Mouse (Mus musculus): ENCODE measurements around the gene Sbsn. TPM values are rescaled to one million over a fixed set of nuclear protein-coding genes. Genes with fewer than 3 reads are reported as not detected.
"Not testable (repeated sequence)": the region's sequence is repeated elsewhere in the genome, so short reads cannot be mapped to it uniquely, and the experiment has no call there.

Gene Sbsn
- total RNA-seq (2021), result 1 to 10 TPM; 1.7 to 3.9 TPM
- long read RNA-seq, experiment 1, partial matches to known transcripts, result 0 of 1 reads
- long read RNA-seq, experiment 1, other reads (novel, unspliced or antisense), result 0 of 1 reads
- long read RNA-seq, experiment 2, partial matches to known transcripts, result 0 of 1 reads
- long read RNA-seq, experiment 2, other reads (novel, unspliced or antisense), result 0 of 1 reads

GRCm38 (mm10) chr7:30751086-30751669 is at the start of gene Sbsn:
TSS of gene Sbsn (plus strand) at chr7:30751471.
- intact Hi-C loops (cut with DNase I), result no loop called here

DNA sequence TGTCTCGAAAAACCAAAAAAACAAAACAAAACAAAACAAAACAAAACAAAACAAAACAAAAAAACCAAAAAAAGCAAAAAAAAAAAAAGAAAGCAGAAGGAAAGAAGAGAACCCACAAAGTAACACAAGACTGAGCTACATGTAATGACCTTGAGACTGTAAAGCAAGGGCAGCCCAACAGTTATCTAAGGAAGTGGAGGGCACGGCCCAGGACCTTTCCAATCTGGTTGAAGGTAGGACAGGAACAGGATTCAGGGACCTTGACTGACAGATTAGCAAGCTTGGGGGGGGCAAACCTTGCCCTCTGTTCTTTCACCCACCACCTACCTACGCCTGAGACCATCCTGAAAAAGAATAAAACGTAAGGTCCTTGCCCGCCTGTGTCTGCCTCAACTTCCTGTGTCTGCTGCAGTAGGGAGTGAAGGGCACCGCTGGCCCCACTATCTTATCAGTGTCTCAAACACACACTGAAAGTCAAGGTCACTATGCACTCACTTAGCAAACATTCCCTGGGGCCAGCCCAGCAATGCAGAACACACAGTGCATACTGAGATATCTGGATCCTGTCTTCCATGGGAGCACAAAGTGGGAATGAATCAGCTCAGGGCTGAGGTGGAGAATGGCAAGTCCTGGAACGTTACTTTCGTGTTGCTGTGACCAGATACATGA is 44.9 kb upstream of the Sbsn start:
- no peak for DNase-seq
- intact Hi-C loops (cut with DNase I), result no loop called here

More at GRCm38 (mm10) chr7:30751086-30751669, at the start of gene Sbsn:
- DNase-seq, result no peak

GRCm38 (mm10) chr7:30707441-30707840 is 43.8 kb upstream of the Sbsn start:
- intact Hi-C loops (cut with DNase I), result no loop called here
- DNase-seq, result no peak

DNA sequence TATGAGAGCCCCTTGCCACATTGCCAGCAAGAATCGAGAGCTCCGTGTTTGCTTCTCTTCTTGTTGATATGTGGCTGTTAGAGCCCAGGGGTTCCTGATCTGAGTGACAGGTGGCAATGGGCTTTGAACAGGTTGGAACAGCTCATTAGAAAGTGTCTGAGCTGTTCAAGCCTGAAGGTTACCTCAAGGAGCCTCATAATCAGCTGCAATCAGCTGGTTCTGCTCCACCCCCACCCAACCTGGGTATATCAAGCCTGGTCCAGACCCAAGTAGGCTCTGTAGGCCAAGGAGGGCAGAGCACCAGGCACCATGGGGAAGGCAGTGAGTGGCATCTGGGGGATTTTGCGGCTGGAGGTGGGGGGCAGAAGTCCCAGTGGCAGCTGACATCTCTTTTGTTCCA is 39.3 kb upstream of the Sbsn start, which contains the start of gene Atp4a:
Gene Atp4a (plus strand): TSS at position 268 of the 400 bp plus-strand sequence.
- intact Hi-C loops (cut with DNase I), result no loop called here
- no peak for DNase-seq

GRCm38 (mm10) chr7:30717006-30717715 is 34.1 kb upstream of the Sbsn start:
- DNase-seq, result peak in 1 of 2 experiments; percentile 32
- intact Hi-C loops (cut with DNase I), result no loop called here

GRCm38 (mm10) chr7:30717716-30718046 is 33.6 kb upstream of the Sbsn start:
- intact Hi-C loops (cut with DNase I), result no loop called here
- no peak for DNase-seq

DNA sequence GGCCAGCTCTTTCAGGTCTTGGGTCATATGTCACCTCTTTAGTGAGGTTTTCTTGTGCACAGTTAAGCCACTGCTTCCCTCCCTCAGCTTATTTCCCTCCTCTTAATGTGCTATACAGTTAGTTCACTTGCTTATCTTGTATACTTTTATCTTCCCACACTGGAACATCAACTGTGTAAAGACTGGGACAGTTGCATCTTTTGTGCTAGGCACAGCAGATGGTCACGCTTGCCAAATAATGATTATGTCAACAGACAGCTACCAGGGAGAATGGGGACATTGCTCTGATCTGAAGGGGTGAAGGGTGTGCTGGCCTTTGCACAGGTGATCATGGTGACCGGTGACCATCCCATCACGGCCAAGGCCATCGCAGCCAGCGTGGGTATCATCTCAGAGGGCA is 31.6 kb upstream of the Sbsn start:
- intact Hi-C loops (cut with DNase I), result no loop called here
- no peak for DNase-seq

DNA sequence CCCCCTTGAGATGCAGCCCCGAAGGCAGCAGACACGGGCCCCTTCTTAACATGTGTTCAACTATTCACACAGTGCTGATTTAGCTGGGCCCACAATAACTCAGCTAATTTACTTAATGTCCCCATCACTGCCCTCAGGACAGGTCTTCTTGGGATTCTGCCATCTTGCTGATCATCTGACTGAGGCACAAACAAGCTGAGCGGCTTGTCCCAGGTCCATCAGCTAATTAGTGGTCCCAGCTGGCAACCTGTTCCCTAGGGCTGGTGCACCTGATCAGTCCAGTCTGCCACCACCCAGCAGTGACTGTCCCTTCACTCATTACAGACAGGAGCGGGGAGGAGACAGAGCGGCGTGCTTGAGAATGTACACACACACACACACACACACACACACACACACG is 30.0 kb upstream of the Sbsn start:
- intact Hi-C loops (cut with DNase I), result no loop called here
- no peak for DNase-seq

DNA sequence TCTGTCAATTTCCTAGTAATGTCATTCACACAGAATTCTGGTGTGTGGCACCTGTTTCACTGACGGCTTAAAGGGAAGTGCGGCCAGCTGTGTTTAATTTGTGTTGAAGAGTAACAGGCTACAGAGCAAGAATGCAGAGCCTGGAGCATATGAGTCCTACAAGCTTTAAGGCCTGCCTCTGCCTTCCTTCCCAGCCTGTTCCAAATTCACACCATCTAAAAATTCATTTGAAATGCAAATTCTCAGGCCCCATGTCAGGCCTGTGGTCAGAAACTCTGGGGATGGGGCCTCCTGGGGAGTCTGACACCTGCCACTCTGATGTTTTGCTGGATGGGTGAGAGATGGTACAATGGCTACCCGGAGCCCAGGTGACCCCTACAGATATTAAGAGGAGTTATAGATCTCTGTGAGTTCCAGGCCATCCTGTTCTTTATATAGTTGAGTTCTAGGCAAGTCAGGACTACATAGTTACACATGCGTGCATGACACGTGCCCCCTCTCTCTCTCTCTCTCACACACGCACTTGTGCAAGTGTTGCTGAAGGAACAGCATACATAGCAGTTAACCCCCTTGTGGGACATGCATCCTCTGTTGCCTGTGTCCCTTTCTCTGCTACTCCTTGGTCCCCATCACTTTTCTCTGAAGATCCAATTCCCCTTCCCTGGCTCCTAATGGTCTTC is 27.9 kb upstream of the Sbsn start:
- intact Hi-C loops (cut with DNase I), result no loop called here
- DNase-seq, result no peak

GRCm38 (mm10) chr7:30728214-30728613 is 23.1 kb upstream of the Sbsn start:
- intact Hi-C loops (cut with DNase I), result no loop called here

GRCm38 (mm10) chr7:30728739-30729395 is 22.4 kb upstream of the Sbsn start:
- no peak for DNase-seq
- intact Hi-C loops (cut with DNase I), result no loop called here

More at GRCm38 (mm10) chr7:30728214-30728613, 23.1 kb upstream of the Sbsn start:
- no peak for DNase-seq

DNA sequence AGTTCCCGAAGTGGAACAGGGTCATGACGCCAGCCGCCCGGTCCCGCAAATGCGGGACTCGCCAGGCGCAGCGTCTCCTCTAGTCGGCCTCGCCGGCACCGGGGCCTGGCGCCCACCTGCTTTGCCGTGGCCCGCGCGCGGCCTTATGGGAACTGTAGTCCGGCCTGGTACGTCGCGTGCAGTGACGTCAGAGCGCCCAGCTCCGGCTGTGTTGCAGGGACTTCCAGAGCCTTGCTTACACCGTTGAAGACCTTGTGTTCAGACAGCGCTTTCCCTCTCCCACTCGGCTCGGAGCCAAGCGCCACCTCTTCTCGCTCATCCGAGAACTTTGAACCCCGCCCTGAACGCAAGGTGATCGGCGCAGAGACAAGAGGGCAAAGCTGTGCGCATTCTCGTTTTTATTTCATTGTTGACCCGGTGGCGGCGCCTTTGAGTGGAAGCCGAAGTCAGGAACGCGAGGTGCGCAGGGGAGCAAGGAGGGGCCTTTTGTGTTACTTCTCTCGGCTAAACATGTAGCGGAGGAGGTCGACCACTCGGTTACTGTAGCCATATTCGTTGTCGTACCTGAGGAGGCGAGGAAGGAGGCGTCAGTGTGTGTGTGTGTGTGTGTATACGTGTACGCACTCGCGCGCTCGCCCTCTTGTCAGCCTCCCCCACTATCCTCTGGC is 21.7 kb upstream of the Sbsn start, which contains the start of gene Tmem147:
Gene Tmem147 (minus strand): TSS at position 145 of the 668 bp plus-strand sequence.
- peak; percentile 90 to 92 for DNase-seq
- intact Hi-C loops (cut with DNase I), result loop anchor here (5.0 to 10.0 kb wide), 2 partner anchors 82 to 195 kb away; partner anchors contain the start of gene Arhgap33

- intact Hi-C loops (cut with DNase I), result loop anchor here (5.0 to 10.0 kb wide), 2 partner anchors 83 to 195 kb away; partner anchors contain the start of gene Arhgap33
- not testable (repeated sequence) for DNase-seq
Measured at GRCm38 (mm10) chr7:30730064-30730722, 21.1 kb upstream of the Sbsn start.

- no peak for DNase-seq
- intact Hi-C loops (cut with DNase I), result loop anchor here (10.0 kb wide), 1 partner anchor 201 kb away; the partner anchor contains the start of gene Arhgap33
Measured at GRCm38 (mm10) chr7:30736211-30736610, 15.1 kb upstream of the Sbsn start.

DNA sequence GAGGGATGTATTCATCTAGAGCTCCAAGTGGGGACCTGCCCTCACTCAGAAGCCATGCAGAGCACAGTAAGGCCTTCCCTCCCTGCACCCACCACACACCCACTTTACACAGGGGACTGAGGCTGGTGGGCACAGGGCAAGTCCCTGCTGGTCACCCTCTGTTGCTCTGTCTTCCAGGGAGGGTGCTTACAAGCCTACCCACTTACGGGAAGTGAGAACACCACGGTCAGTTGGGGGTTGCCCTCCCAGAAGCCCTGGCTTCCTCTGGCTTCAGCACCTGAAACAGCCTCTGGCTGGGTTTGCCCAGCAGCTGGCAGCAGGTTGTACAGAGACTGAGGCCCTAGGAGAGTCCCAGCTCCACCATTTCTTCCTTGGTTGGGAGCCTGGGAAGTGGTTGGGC is 8.7 kb upstream of the Sbsn start:
- DNase-seq; intact Hi-C loops (cut with DNase I): not testable (repeated sequence)

- intact Hi-C loops (cut with DNase I); DNase-seq: not testable (repeated sequence)
Measured at GRCm38 (mm10) chr7:30743617-30744016, 7.7 kb upstream of the Sbsn start, which contains the start of gene Gapdhs. TSS of gene Gapdhs (minus strand) at chr7:30743681.

GRCm38 (mm10) chr7:30744022-30744598 is 7.2 kb upstream of the Sbsn start:
- DNase-seq, result no peak
- intact Hi-C loops (cut with DNase I), result no loop called here

- intact Hi-C loops (cut with DNase I), result no loop called here
- DNase-seq, result no peak
Measured at GRCm38 (mm10) chr7:30747525-30748204, 3.6 kb upstream of the Sbsn start.

Data from gastrocnemius, postnatal 36 days (tissue).